In genomic region chr1:75421794-75422193, GRCm38 (mm10) we compare ENCODE assay signal across 10 mouse cellular contexts. TPM values are rescaled to one million over a fixed set of nuclear protein-coding genes. Genes with fewer than 3 reads are reported as not detected.
A peak's percentile ranks its signal among the peaks of the same experiment; 100 is the strongest.
DNase-seq lines count a peak whose midpoint lies in the region; ATAC-seq and TF ChIP-seq lines count a peak whose summit lies in the region.
"Had no signal": no experiment of that assay in that cellular context is flagged by ENCODE, and none has a peak within 500 bp of the region (broad histone marks: within the 10 kb centered on the region; RNA-seq: fewer than 3 reads in every experiment).

No protein-coding gene starts in this region.

- DNase-seq in adrenal gland, postnatal 14 days: peak; percentile 26
- DNase-seq in adrenal gland, adult 18-20 months (ENCODE audit: low spot score in 2 of 2): no peak
- peak; percentile 31 for DNase-seq in kidney, postnatal 10 days
- no peak for DNase-seq in kidney, adult 11 months
- peak; percentile 54 for DNase-seq in limb, embryonic 10.5 days (ENCODE audit: low spot score)
- no peak for DNase-seq in adrenal gland, postnatal 4 days (ENCODE audit: low spot score in 2 of 2)
- no peak for DNase-seq in left cerebral cortex, adult 2 months (ENCODE audit: extremely low spot score in 1 of 2, low spot score in 2 of 2)
- DNase-seq: lung, postnatal 36 days; right cerebral cortex, adult 18-20 months had no signal

- H3K4me3 ChIP-seq in limb, embryonic 10.5 days: peak overlapping the region; percentile 49
- H3K4me3 ChIP-seq in neural tube, embryonic 14.5 days (ENCODE audit: low read depth, low read length): no peak overlapping the region
- H3K4me3 ChIP-seq in left cerebral cortex, adult 2 months: no peak overlapping the region

- peaks cover 49% of the 10 kb centered on the region for H3K4me1 ChIP-seq in limb, embryonic 10.5 days
- peaks cover 12% of the 10 kb centered on the region for H3K4me1 ChIP-seq in neural tube, embryonic 14.5 days (ENCODE audit: control insufficient read depth, insufficient read depth, low read length)

- no peaks in the 10 kb centered on the region for H3K9me3 ChIP-seq in limb, embryonic 10.5 days (replicated peaks)
- H3K9me3 ChIP-seq in neural tube, embryonic 14.5 days (ENCODE audit: control insufficient read depth, low read length): no peaks in the 10 kb centered on the region

- 0 out of 2 replicates have a peak overlapping the region, but pooled peaks have one; percentile 11 for H3K4me2 ChIP-seq in neural tube, embryonic 14.5 days (ENCODE audit: low read depth, low read length)

- ATAC-seq in neural tube, embryonic 14.5 days (ENCODE audit: low read depth): no peak

- no peak overlapping the region for H3K9ac ChIP-seq in neural tube, embryonic 14.5 days (replicated peaks; ENCODE audit: low read depth, low read length)

- H3K27me3 ChIP-seq in limb, embryonic 10.5 days (ENCODE audit: low read depth, poor library complexity, severe bottlenecking): peaks cover 53% of the 10 kb centered on the region
- peaks cover 19% of the 10 kb centered on the region for H3K27me3 ChIP-seq in neural tube, embryonic 14.5 days (ENCODE audit: control insufficient read depth, insufficient read depth, low read length)

- 5% methylated on average over 20 of the region's 20 CpGs for WGBS in limb, embryonic 10.5 days
- 5% methylated on average over 20 of the region's 20 CpGs for WGBS in neural tube, embryonic 14.5 days

- intact Hi-C loops in left cerebral cortex, adult 2 months (cut with DNase I): no loop called here

- peak overlapping the region; percentile 75 for H3K27ac ChIP-seq in limb, embryonic 10.5 days
- no peak overlapping the region for H3K27ac ChIP-seq in neural tube, embryonic 14.5 days (ENCODE audit: low read depth, low read length)
- H3K27ac ChIP-seq in left cerebral cortex, adult 2 months: no peak overlapping the region

- no peak for TF ChIP-seq CTCF in left cerebral cortex, adult 2 months (IDR thresholded peaks at IDR 0.05)

- peaks cover 18% of the 10 kb centered on the region for H3K36me3 ChIP-seq in limb, embryonic 10.5 days
- H3K36me3 ChIP-seq in neural tube, embryonic 14.5 days (ENCODE audit: control insufficient read depth, insufficient read depth, low read length): no peaks in the 10 kb centered on the region

RNA-seq across cellular contexts. Expression of gene Gmppa, which starts 13.9 kb away (rescaled TPM):
- 58.8 and 74.2 TPM in 2 replicates for total RNA-seq in adrenal gland, postnatal 14 days (2021)
- 10 to 100 TPM; 53.2 to 56.1 TPM for total RNA-seq in adrenal gland, adult 18-20 months (2021)
- polyA plus RNA-seq in limb, embryonic 10.5 days (2016; fragmentation: Nextera tagmentation; extraction: Ambion mirVana): 50.4 and 61.7 TPM in 2 replicates
- polyA plus RNA-seq in neural tube, embryonic 14.5 days (2014; fragmentation: Nextera tagmentation; extraction: Ambion mirVana): 58.6 and 64.5 TPM in 2 replicates
- total RNA-seq in adrenal gland, postnatal 4 days (2021): 10 to 100 TPM; 71.3 to 82.4 TPM
- total RNA-seq in left cerebral cortex, adult 2 months (2021): 10 to 100 TPM; 65.0 to 69.4 TPM

RNA-seq across cellular contexts. Expression of gene Asic4, which starts 28.4 kb away (rescaled TPM):
- 3.8 and 4.2 TPM in 2 replicates for total RNA-seq in adrenal gland, postnatal 14 days (2021)
- total RNA-seq in adrenal gland, adult 18-20 months (2021): 1 to 10 TPM; 5.1 to 8.1 TPM
- 0.31 and 0.59 TPM in 2 replicates for polyA plus RNA-seq in limb, embryonic 10.5 days (2016; fragmentation: Nextera tagmentation; extraction: Ambion mirVana)
- 4.7 and 6.9 TPM in 2 replicates for polyA plus RNA-seq in neural tube, embryonic 14.5 days (2014; fragmentation: Nextera tagmentation; extraction: Ambion mirVana)
- total RNA-seq in adrenal gland, postnatal 4 days (2021): 10 to 100 TPM; 10.4 to 11.9 TPM
- total RNA-seq in left cerebral cortex, adult 2 months (2021): 10 to 100 TPM in 1 of 2 experiments, 1 to 10 TPM in 1; 8.7 to 13.2 TPM

RNA-seq across cellular contexts. Expression of gene Speg, which starts 46.7 kb away (rescaled TPM):
- 11.0 and 18.3 TPM in 2 replicates for total RNA-seq in adrenal gland, postnatal 14 days (2021)
- total RNA-seq in adrenal gland, adult 18-20 months (2021): 10 to 100 TPM in 1 of 2 experiments, 1 to 10 TPM in 1; 7.3 to 10.8 TPM
- polyA plus RNA-seq in limb, embryonic 10.5 days (2016; fragmentation: Nextera tagmentation; extraction: Ambion mirVana): 45.7 and 49.6 TPM in 2 replicates
- polyA plus RNA-seq in neural tube, embryonic 14.5 days (2014; fragmentation: Nextera tagmentation; extraction: Ambion mirVana): 19.5 and 20.8 TPM in 2 replicates
- total RNA-seq in adrenal gland, postnatal 4 days (2021): 10 to 100 TPM; 32.4 to 33.7 TPM
- 100 to 1,000 TPM; 199 to 215 TPM for total RNA-seq in left cerebral cortex, adult 2 months (2021)

RNA-seq across cellular contexts. Expression of gene Chpf, which starts 57.3 kb away (rescaled TPM):
- total RNA-seq in adrenal gland, postnatal 14 days (2021): 40.7 and 47.0 TPM in 2 replicates
- total RNA-seq in adrenal gland, adult 18-20 months (2021): 10 to 100 TPM; 58.9 to 59.1 TPM
- 23.7 and 28.8 TPM in 2 replicates for polyA plus RNA-seq in limb, embryonic 10.5 days (2016; fragmentation: Nextera tagmentation; extraction: Ambion mirVana)
- 44.7 and 45.4 TPM in 2 replicates for polyA plus RNA-seq in neural tube, embryonic 14.5 days (2014; fragmentation: Nextera tagmentation; extraction: Ambion mirVana)
- total RNA-seq in adrenal gland, postnatal 4 days (2021): 10 to 100 TPM; 60.3 to 62.6 TPM
- 10 to 100 TPM; 80.5 to 87.3 TPM for total RNA-seq in left cerebral cortex, adult 2 months (2021)

RNA-seq across cellular contexts. Expression of gene Tmem198, which starts 57.5 kb away (rescaled TPM):
- 2.9 and 3.3 TPM in 2 replicates for total RNA-seq in adrenal gland, postnatal 14 days (2021)
- total RNA-seq in adrenal gland, adult 18-20 months (2021): 1 to 10 TPM; 3.5 to 6.2 TPM
- polyA plus RNA-seq in limb, embryonic 10.5 days (2016; fragmentation: Nextera tagmentation; extraction: Ambion mirVana): 0.35 and 0.69 TPM in 2 replicates
- polyA plus RNA-seq in neural tube, embryonic 14.5 days (2014; fragmentation: Nextera tagmentation; extraction: Ambion mirVana): 34.0 and 38.3 TPM in 2 replicates
- total RNA-seq in adrenal gland, postnatal 4 days (2021): 1 to 10 TPM; 4.0 to 5.0 TPM
- 100 to 1,000 TPM; 110 to 112 TPM for total RNA-seq in left cerebral cortex, adult 2 months (2021)

Comparison
In these comparisons a context has a peak if more than half of its experiments do, and no peak if none do; other contexts are left out.
1. DNase-seq: peak in adrenal gland, postnatal 14 days (single experiment), kidney, postnatal 10 days (single experiment) and limb, embryonic 10.5 days (single experiment); none in adrenal gland, adult 18-20 months (0 of 2), kidney, adult 11 months (single experiment), adrenal gland, postnatal 4 days (0 of 2) and left cerebral cortex, adult 2 months (0 of 2).
2. RNA of gene Speg, which starts 46.7 kb away (total RNA-seq): 199 to 215 TPM in left cerebral cortex, adult 2 months; 32.4 to 33.7 TPM in adrenal gland, postnatal 4 days, 11.0 to 18.3 TPM in adrenal gland, postnatal 14 days and 7.3 to 10.8 TPM in adrenal gland, adult 18-20 months; every median in the first group is over 4 times any median in the second.